Mouse (Mus musculus) MEL (cell line): ENCODE results near the gene Olfr464. TPM values are rescaled to one million over a fixed set of nuclear protein-coding genes. Genes with fewer than 3 reads are reported as not detected.

Experiments used
- DNase-seq: peaks from one replicate; pipeline ENCODE4 v3.0.0; 2011; ENCODE audit warnings: low read depth, low spot score
- H3K27ac ChIP-seq: 2 replicates; pipeline ENCODE4 v1.5.1; 2012; ENCODE audit warnings: low read depth, mild to moderate bottlenecking, control low read depth, low read length, moderate library complexity; ENCODE audit not compliant: control insufficient read depth
- H3K27me3 ChIP-seq, 2 experiments: fragments of 150-350 bp in 1 of 2; sonication (generic) in 1 of 2; 2 replicates each; pipeline ENCODE4 v1.6.1; 2012; ENCODE audit warnings: low read length in 2 of 2, mild to moderate bottlenecking in 2 of 2, improper control_type of control experiment in 1 of 2, moderate library complexity in 1 of 2; ENCODE audit not compliant: insufficient read depth in 2 of 2, control insufficient read depth in 1 of 2
- H3K36me3 ChIP-seq, 2 experiments: 2 replicates each; pipeline ENCODE4 v1.6.1; 2012 to 2014; ENCODE audit warnings: low read length in 2 of 2, improper control_type of control experiment in 1 of 2, inconsistent platforms in 1 of 2, mild to moderate bottlenecking in 1 of 2; ENCODE audit not compliant: insufficient read depth in 2 of 2, control insufficient read depth in 1 of 2
- H3K4me1 ChIP-seq, 2 experiments: fragments of 150-350 bp in 1 of 2; sonication (generic) in 1 of 2; 2 replicates each; pipeline ENCODE4 v1.6.1; 2012; ENCODE audit warnings: low read length in 2 of 2, improper control_type of control experiment in 1 of 2, mild to moderate bottlenecking in 1 of 2; ENCODE audit not compliant: insufficient read depth in 2 of 2, control insufficient read depth in 1 of 2
- H3K4me3 ChIP-seq, 2 experiments: fragments of 150-350 bp in 1 of 2; sonication (generic) in 1 of 2; 2 replicates each; pipeline ENCODE4 v1.5.1; 2012; ENCODE audit warnings: low read depth in 2 of 2, low read length in 2 of 2, mild to moderate bottlenecking in 2 of 2, moderate library complexity in 2 of 2, control low read depth in 1 of 2, improper control_type of control experiment in 1 of 2; ENCODE audit not compliant: control insufficient read depth in 1 of 2, insufficient read depth in 1 of 2
- H3K79me2 ChIP-seq: 2 replicates; pipeline ENCODE4 v1.6.1; 2012; ENCODE audit warnings: mild to moderate bottlenecking, low read length, moderate library complexity; ENCODE audit not compliant: control insufficient read depth, poor library complexity, insufficient read depth
- H3K9ac ChIP-seq: 2 replicates; pipeline ENCODE4 v1.6.1; 2012; ENCODE audit warnings: low read depth, mild to moderate bottlenecking, control low read depth, low read length, moderate library complexity; ENCODE audit not compliant: control insufficient read depth, poor library complexity, severe bottlenecking
- H3K9me3 ChIP-seq: fragments of 150-350 bp; sonication (generic); replicated peaks from 2 replicates; pipeline ENCODE4 v1.6.1; 2012; ENCODE audit warnings: mild to moderate bottlenecking, low read length, improper control_type of control experiment, moderate library complexity; ENCODE audit not compliant: insufficient read depth
- CTCF ChIP-seq, 3 experiments: IDR thresholded peaks in 2 of 3; conservative IDR thresholded peaks in 1 of 3; 2 replicates each; pipeline ENCODE4 v1.5.1; 2011 to 2012; ENCODE audit warnings: low read length in 3 of 3, low read depth in 2 of 3, mild to moderate bottlenecking in 2 of 3, improper control_type of control experiment in 1 of 3, inconsistent platforms in 1 of 3, mixed read lengths in 1 of 3, moderate library complexity in 1 of 3; ENCODE audit not compliant: control insufficient read depth in 1 of 3, insufficient read depth in 1 of 3, poor library complexity in 1 of 3, severe bottlenecking in 1 of 3
- GABPA ChIP-seq: IDR thresholded peaks from 2 replicates; pipeline ENCODE4 v1.6.1; 2012; ENCODE audit warnings: low read depth, mild to moderate bottlenecking, inconsistent platforms, low read length, improper control_type of control experiment, moderate library complexity
- KAT2A ChIP-seq: conservative IDR thresholded peaks from 2 replicates; pipeline ENCODE4 v1.6.1; 2012; ENCODE audit warnings: low read depth, low read length, improper control_type of control experiment, inconsistent platforms
- MAX ChIP-seq: IDR thresholded peaks from 2 replicates; pipeline ENCODE4 v1.6.1; 2011; ENCODE audit warnings: low read length, improper control_type of control experiment
- MAZ ChIP-seq: IDR thresholded peaks from 2 replicates; pipeline ENCODE4 v1.6.1; 2012; ENCODE audit warnings: low read depth, mild to moderate bottlenecking, inconsistent platforms, low read length, improper control_type of control experiment
- NRF1 ChIP-seq: IDR thresholded peaks from 2 replicates; pipeline ENCODE4 v1.6.1; 2014; ENCODE audit warnings: low read depth, mild to moderate bottlenecking, inconsistent platforms, low read length, improper control_type of control experiment, moderate library complexity; ENCODE audit not compliant: poor library complexity, insufficient read depth, severe bottlenecking
- RAD21 ChIP-seq: IDR thresholded peaks from 2 replicates; pipeline ENCODE4 v1.6.1; 2011; ENCODE audit warnings: mild to moderate bottlenecking, low read depth, low read length, improper control_type of control experiment
- SIN3A ChIP-seq: IDR thresholded peaks from 2 replicates; pipeline ENCODE4 v1.6.1; 2012; ENCODE audit warnings: low read length, improper control_type of control experiment, inconsistent platforms
- SMC3 ChIP-seq: IDR thresholded peaks from 2 replicates; pipeline ENCODE4 v1.6.1; 2011; ENCODE audit warnings: low read depth, low read length, improper control_type of control experiment
- TBP ChIP-seq: IDR thresholded peaks from 2 replicates; pipeline ENCODE4 v1.8.0; 2011; ENCODE audit warnings: low read depth, low read length, improper control_type of control experiment
- ZKSCAN1 ChIP-seq: IDR thresholded peaks from 2 replicates; pipeline ENCODE4 v1.6.1; 2012; ENCODE audit warnings: low read depth, mild to moderate bottlenecking, inconsistent platforms, low read length, improper control_type of control experiment, moderate library complexity
- polyA plus RNA-seq, 2 experiments: library from polyadenylated mRNA; stranded (reverse) in 1 of 2; unstranded in 1 of 2; fragments of >175 nt in 1 of 2; fragments of >200 nt in 1 of 2; gene quantifications; 2 replicates each; pipeline versions ENCODE4 v1.2.1 to v1.2.4; 2012; ENCODE audit warnings: low replicate concordance in 2 of 2, low read depth in 1 of 2; ENCODE audit not compliant: insufficient read length in 2 of 2, insufficient read depth in 1 of 2, missing spikeins in 1 of 2
- total RNA-seq: library from RNA; depleted of rRNA; stranded (reverse); fragments of 300-350 nt; gene quantifications from 2 replicates; pipeline ENCODE4 v1.2.3, GENCODE M21; 2012

The Olfr464 gene
- total and polyA plus RNA-seq, 3 experiments: not detected

- peak; percentile 76 for DNase-seq
- Histone ChIP-seq H3K4me3 (no peak overlapping the region), H3K27ac (no peak overlapping the region), H3K9me3 (no peaks in the 10 kb centered on the region), H3K36me3 (no peaks in the 10 kb centered on the region), H3K27me3 (peaks cover 5 to 11% of the 10 kb centered on the region in 2 experiments), H3K9ac (no peak overlapping the region), H3K4me1 (no peaks in the 10 kb centered on the region), H3K79me2 (no peaks in the 10 kb centered on the region)
- TF ChIP-seq ZKSCAN1 (no peak), SIN3A (peak; percentile 55)
Observed at GRCm38 (mm10) chr11:87957066-87957465, 36.3 kb upstream of the Olfr464 start.

DNA sequence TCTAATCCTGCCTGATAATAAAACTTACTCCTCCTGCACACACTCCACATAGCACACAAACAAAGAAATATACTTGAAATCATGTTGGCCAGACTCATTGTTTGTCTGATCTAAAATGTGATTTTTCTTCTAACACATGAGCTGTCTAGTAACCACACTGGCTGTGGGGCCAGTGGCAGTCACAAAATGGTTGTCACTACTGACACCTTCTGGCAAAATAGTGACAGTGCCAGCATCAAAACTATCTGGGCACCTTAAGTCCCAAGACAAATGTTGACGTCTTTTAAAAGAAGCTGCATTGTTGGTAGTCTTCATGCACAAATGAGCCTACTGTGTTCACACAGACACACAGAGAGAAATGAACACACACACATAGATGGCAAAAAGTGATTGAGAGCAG, 34.4 kb upstream of the Olfr464 start:
- no peak overlapping the region for H3K4me3 ChIP-seq
- H3K79me2 ChIP-seq: no peaks in the 10 kb centered on the region
- H3K9me3 ChIP-seq: no peaks in the 10 kb centered on the region
- H3K27me3 ChIP-seq: peaks cover 2 to 7% of the 10 kb centered on the region in 2 experiments
- no peak overlapping the region for H3K27ac ChIP-seq
- H3K9ac ChIP-seq: no peak overlapping the region
- H3K36me3 ChIP-seq: no peaks in the 10 kb centered on the region
- H3K4me1 ChIP-seq: no peaks in the 10 kb centered on the region
- TF ChIP-seq RAD21: peak; percentile 67
- no peak for TF ChIP-seq TBP
- TF ChIP-seq CTCF (IDR thresholded peaks at IDR 0.05 in 2 of 3, conservative IDR thresholded peaks at IDR 0.05 in 1 of 3; ENCODE audit: control insufficient read depth in 1 of 3, insufficient read depth in 1 of 3, low read depth in 2 of 3, low read length in 3 of 3, poor library complexity in 1 of 3, severe bottlenecking in 1 of 3): peak; percentile 36 to 69 (median 59)
- no peak for TF ChIP-seq NRF1
- peak; percentile 56 for TF ChIP-seq SMC3
- TF ChIP-seq, all 39 proteins: peak for 3
- peak; percentile 52 for DNase-seq

DNA sequence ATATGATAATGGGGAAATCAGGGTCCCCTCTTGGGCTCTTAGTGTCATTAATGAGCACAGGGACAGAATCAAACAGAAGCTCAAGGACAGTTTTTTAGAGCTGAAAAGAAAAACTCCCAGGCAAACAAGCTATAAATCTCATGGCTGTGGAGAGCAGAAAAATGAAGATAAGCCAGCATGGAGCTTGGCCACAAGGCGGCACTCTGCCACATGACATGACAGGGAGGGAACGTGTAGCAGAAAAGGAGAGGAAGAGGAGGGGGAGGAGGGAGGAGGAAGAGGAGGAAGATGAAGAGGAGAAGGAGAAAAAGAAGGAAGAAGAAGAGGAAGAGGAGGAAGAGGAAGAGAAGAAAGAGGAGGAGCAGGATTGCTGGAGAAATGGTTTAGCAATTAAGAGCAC, 29.2 kb upstream of the Olfr464 start:
- Histone ChIP-seq H3K36me3 (no peaks in the 10 kb centered on the region), H3K9ac (no peak overlapping the region), H3K27me3 (peaks cover 3 to 7% of the 10 kb centered on the region in 2 experiments; a peak in 2 of 4 replicates), H3K27ac (no peak overlapping the region), H3K9me3 (no peaks in the 10 kb centered on the region), H3K4me1 (no peaks in the 10 kb centered on the region), H3K79me2 (no peaks in the 10 kb centered on the region), H3K4me3 (no peak overlapping the region)
- DNase-seq: no peak
- TF ChIP-seq MAX (no peak), KAT2A (no peak), CTCF (IDR thresholded peaks at IDR 0.05 in 2 of 3, conservative IDR thresholded peaks at IDR 0.05 in 1 of 3; ENCODE audit: control insufficient read depth in 1 of 3, insufficient read depth in 1 of 3, low read depth in 2 of 3, low read length in 3 of 3, poor library complexity in 1 of 3, severe bottlenecking in 1 of 3) (peak; percentile 4 to 41 (median 17); a peak in 3 of 6 replicates), GABPA (no peak), MAZ (no peak)
